8 mouse cellular contexts compared by ENCODE assay signal in genomic region chr11:84869537-84870232, GRCm38 (mm10). TPM values are rescaled to one million over a fixed set of nuclear protein-coding genes. Genes with fewer than 3 reads are reported as not detected.
DNase-seq lines count a peak whose midpoint lies in the region; ATAC-seq lines count a peak whose summit lies in the region.

No protein-coding gene starts in this region.

- no peaks in the 10 kb centered on the region for H3K9me3 ChIP-seq in intestine, embryonic 16.5 days (ENCODE audit: control insufficient read depth, low read length)
- no peaks in the 10 kb centered on the region for H3K9me3 ChIP-seq in midbrain, embryonic 10.5 days (replicated peaks)

- ATAC-seq in intestine, embryonic 16.5 days: peak; percentile 74

- peak overlapping the region; percentile 89 for H3K4me3 ChIP-seq in intestine, embryonic 16.5 days (ENCODE audit: low read length)
- peak overlapping the region; percentile 98 for H3K4me3 ChIP-seq in midbrain, embryonic 10.5 days

- H3K27me3 ChIP-seq in intestine, embryonic 16.5 days (replicated peaks; ENCODE audit: control insufficient read depth, insufficient read depth, low read length): no peaks in the 10 kb centered on the region
- no peaks in the 10 kb centered on the region for H3K27me3 ChIP-seq in midbrain, embryonic 10.5 days (ENCODE audit: low read depth, poor library complexity, severe bottlenecking)

- no peaks in the 10 kb centered on the region for H3K36me3 ChIP-seq in intestine, embryonic 16.5 days (ENCODE audit: control insufficient read depth, insufficient read depth, low read length)
- peaks cover 4% of the 10 kb centered on the region; the same call in 1 of the 2 replicates for H3K36me3 ChIP-seq in midbrain, embryonic 10.5 days

- intact Hi-C loops in left cerebral cortex, postnatal 36 days (cut with DNase I): loop anchor here (5.0 kb wide), 2 partner anchors 37 to 273 kb away; partner anchors contain the start of gene Usp32

- H3K27ac ChIP-seq in intestine, embryonic 16.5 days (ENCODE audit: low read length): peak overlapping the region; percentile 99
- peak overlapping the region; percentile 98 for H3K27ac ChIP-seq in midbrain, embryonic 10.5 days (replicated peaks)

- under 1% methylated on average over 52 of the region's 61 CpGs for WGBS in intestine, embryonic 16.5 days
- under 1% methylated on average over 59 of the region's 61 CpGs for WGBS in midbrain, embryonic 10.5 days

- peaks cover 7% of the 10 kb centered on the region; the same call in 1 of the 2 replicates for H3K4me1 ChIP-seq in intestine, embryonic 16.5 days (ENCODE audit: control insufficient read depth, insufficient read depth, low read length)
- H3K4me1 ChIP-seq in midbrain, embryonic 10.5 days: peaks cover 40% of the 10 kb centered on the region

- peak overlapping the region; percentile 75 for H3K4me2 ChIP-seq in intestine, embryonic 16.5 days (ENCODE audit: low read depth, low read length)

- H3K9ac ChIP-seq in intestine, embryonic 16.5 days (ENCODE audit: low read depth, low read length): peak overlapping the region; percentile 98

- peak; percentile 92 for DNase-seq in adrenal gland, adult 8-10 months
- peak; percentile 99 for DNase-seq in embryo, embryonic 9.5 days (ENCODE audit: extremely low spot score)
- DNase-seq in gastrocnemius, postnatal 4 days (ENCODE audit: low spot score in 2 of 2): peak; percentile 90 to 96
- DNase-seq in left cerebral cortex, postnatal 36 days (ENCODE audit: low spot score in 2 of 2): peak; percentile 91 to 93
- peak; percentile 98 for DNase-seq in midbrain, embryonic 10.5 days (ENCODE audit: low spot score)
- peak; percentile 93 to 94 for DNase-seq in right cerebral cortex, postnatal 36 days (ENCODE audit: low spot score in 2 of 2)
- peak; percentile 95 to 96 for DNase-seq in urinary bladder, postnatal 4 days (ENCODE audit: low spot score in 2 of 2)

RNA-seq across cellular contexts. Expression of gene Ggnbp2, which starts 0.9 kb away (rescaled TPM):
- total RNA-seq in adrenal gland, adult 8-10 months (2022): 10 to 100 TPM; 76.1 to 91.6 (median 86.8) TPM
- total RNA-seq in gastrocnemius, postnatal 4 days (2021): 10 to 100 TPM; 57.5 to 63.0 TPM
- polyA plus RNA-seq in intestine, embryonic 16.5 days (2015; fragmentation: Nextera tagmentation; extraction: Ambion mirVana): 73.7 and 76.8 TPM in 2 replicates
- 10 to 100 TPM; 75.9 to 93.3 TPM for total RNA-seq in left cerebral cortex, postnatal 36 days (2021)
- 55.7 and 56.3 TPM in 2 replicates for polyA plus RNA-seq in midbrain, embryonic 10.5 days (2016; fragmentation: Nextera tagmentation; extraction: Ambion mirVana)

RNA-seq across cellular contexts. Expression of gene Myo19, which starts 10.3 kb away (rescaled TPM):
- 10 to 100 TPM; 10.3 to 16.5 (median 14.3) TPM for total RNA-seq in adrenal gland, adult 8-10 months (2022)
- total RNA-seq in gastrocnemius, postnatal 4 days (2021): 1 to 10 TPM; 7.7 to 7.8 TPM
- polyA plus RNA-seq in intestine, embryonic 16.5 days (2015; fragmentation: Nextera tagmentation; extraction: Ambion mirVana): 7.5 and 7.8 TPM in 2 replicates
- total RNA-seq in left cerebral cortex, postnatal 36 days (2021): 10 to 100 TPM in 1 of 2 experiments, 1 to 10 TPM in 1; 9.3 to 15.4 TPM
- 11.8 and 12.6 TPM in 2 replicates for polyA plus RNA-seq in midbrain, embryonic 10.5 days (2016; fragmentation: Nextera tagmentation; extraction: Ambion mirVana)

RNA-seq across cellular contexts. Expression of gene Pigw, which starts 10.4 kb away (rescaled TPM):
- 10 to 100 TPM in 2 of 4 experiments, 1 to 10 TPM in 2; 8.4 to 11.1 (median 9.8) TPM for total RNA-seq in adrenal gland, adult 8-10 months (2022)
- total RNA-seq in gastrocnemius, postnatal 4 days (2021): 1 to 10 TPM; 5.6 to 6.4 TPM
- polyA plus RNA-seq in intestine, embryonic 16.5 days (2015; fragmentation: Nextera tagmentation; extraction: Ambion mirVana): 2.7 and 2.9 TPM in 2 replicates
- total RNA-seq in left cerebral cortex, postnatal 36 days (2021): 1 to 10 TPM; 7.1 to 7.9 TPM
- polyA plus RNA-seq in midbrain, embryonic 10.5 days (2016; fragmentation: Nextera tagmentation; extraction: Ambion mirVana): 2.2 and 3.4 TPM in 2 replicates

RNA-seq across cellular contexts. Expression of gene Dhrs11, which starts 40.9 kb away (rescaled TPM):
- 10 to 100 TPM; 45.7 to 58.0 (median 50.5) TPM for total RNA-seq in adrenal gland, adult 8-10 months (2022)
- total RNA-seq in gastrocnemius, postnatal 4 days (2021): 10 to 100 TPM; 13.7 to 16.9 TPM
- polyA plus RNA-seq in intestine, embryonic 16.5 days (2015; fragmentation: Nextera tagmentation; extraction: Ambion mirVana): 105 and 126 TPM in 2 replicates
- 1 to 10 TPM; 6.7 to 8.6 TPM for total RNA-seq in left cerebral cortex, postnatal 36 days (2021)
- 12.0 and 12.8 TPM in 2 replicates for polyA plus RNA-seq in midbrain, embryonic 10.5 days (2016; fragmentation: Nextera tagmentation; extraction: Ambion mirVana)

RNA-seq across cellular contexts. Expression of gene Znhit3, which starts 46.5 kb away (rescaled TPM):
- total RNA-seq in adrenal gland, adult 8-10 months (2022): 10 to 100 TPM in 3 of 4 experiments, 1 to 10 TPM in 1; 9.0 to 17.7 (median 15.3) TPM
- total RNA-seq in gastrocnemius, postnatal 4 days (2021): 10 to 100 TPM; 12.2 to 14.7 TPM
- 43.6 and 49.6 TPM in 2 replicates for polyA plus RNA-seq in intestine, embryonic 16.5 days (2015; fragmentation: Nextera tagmentation; extraction: Ambion mirVana)
- 10 to 100 TPM; 31.3 to 38.4 TPM for total RNA-seq in left cerebral cortex, postnatal 36 days (2021)
- 80.5 and 91.7 TPM in 2 replicates for polyA plus RNA-seq in midbrain, embryonic 10.5 days (2016; fragmentation: Nextera tagmentation; extraction: Ambion mirVana)

Comparison
In these comparisons a context has a peak if more than half of its experiments do, and no peak if none do; other contexts are left out.
1. Peak in every context shown above with its lines: DNase-seq, ATAC-seq, H3K4me3 ChIP-seq and H3K27ac ChIP-seq.